Mouse (Mus musculus) forebrain, embryonic 11.5 days (tissue): ENCODE results near the gene Tbx6. TPM values are rescaled to one million over a fixed set of nuclear protein-coding genes. Genes with fewer than 3 reads are reported as not detected.
A peak's percentile ranks its signal among the peaks of the same experiment; 100 is the strongest.

Experiments used
- ATAC-seq: fragments of 200-750 bp; cut with Nextera tagmentation; replicated peaks from 2 replicates; pipeline ENCODE4 v1.8.0; 2017; ENCODE audit warnings: moderate TSS enrichment; ENCODE audit not compliant: low FRiP score
- DNase-seq: peaks from one replicate; pipeline ENCODE4 v3.0.0-alpha.2; 2017; ENCODE audit warnings: low spot score
- H3K27ac ChIP-seq: fragments of 300-500 bp; sonication (generic); 2 replicates; pipeline ENCODE4 v1.5.1; 2014; ENCODE audit warnings: low read depth, low read length
- H3K27me3 ChIP-seq: fragments of 300-500 bp; sonication (generic); 2 replicates; pipeline ENCODE4 v1.6.1; 2014; ENCODE audit warnings: mild to moderate bottlenecking, low read length, mixed read lengths; ENCODE audit not compliant: control insufficient read depth, insufficient read depth
- H3K36me3 ChIP-seq: fragments of 300-500 bp; sonication (generic); 2 replicates; pipeline ENCODE4 v1.6.1; 2014; ENCODE audit warnings: mild to moderate bottlenecking, low read length, moderate library complexity, mixed read lengths; ENCODE audit not compliant: control insufficient read depth, insufficient read depth
- H3K4me1 ChIP-seq: fragments of 300-500 bp; sonication (generic); replicated peaks from 2 replicates; pipeline ENCODE4 v1.6.1; 2014; ENCODE audit warnings: low read length, mixed read lengths; ENCODE audit not compliant: control insufficient read depth, insufficient read depth
- H3K4me2 ChIP-seq: fragments of 300-500 bp; sonication (generic); 2 replicates; pipeline ENCODE4 v1.6.1; 2014; ENCODE audit warnings: low read depth, mild to moderate bottlenecking, low read length, moderate library complexity, mixed read lengths; ENCODE audit not compliant: severe bottlenecking
- H3K4me3 ChIP-seq: fragments of 300-500 bp; sonication (generic); 2 replicates; pipeline ENCODE4 v1.5.1; 2014; ENCODE audit warnings: low read depth, low read length
- H3K9ac ChIP-seq: fragments of 300-500 bp; sonication (generic); 2 replicates; pipeline ENCODE4 v1.6.1; 2014; ENCODE audit warnings: low read length
- H3K9me3 ChIP-seq: fragments of 300-500 bp; sonication (generic); 2 replicates; pipeline ENCODE4 v1.6.1; 2016; ENCODE audit warnings: low read length, mixed read lengths; ENCODE audit not compliant: control insufficient read depth
- WGBS: fragments of 180-500 bp; shearing (Covaris S2); extraction: QIAGEN DNeasy Blood & Tissue Kit; methylation state at CpG from one replicate; pipeline ENCODE4 v1.1.7; 2014; 5-methylcytosine and 5-hydroxymethylcytosine counted together
- polyA plus RNA-seq: library from polyadenylated mRNA; unstranded; fragments of >200 nt; fragmentation: Nextera tagmentation; extraction: Ambion mirVana; gene quantifications from 2 replicates; pipeline ENCODE4 v1.2.1, GENCODE M21; 2014

Tbx6 gene
- polyA plus RNA-seq, 1 experiment from 2014 or later, result 0.28 TPM

- WGBS, result 85% methylated on average over 13 of the region's 13 CpGs
- Histone ChIP-seq H3K9me3 (no peaks in the 10 kb centered on the region), H3K36me3 (peaks cover 18% of the 10 kb centered on the region), H3K4me1 (peaks cover 11% of the 10 kb centered on the region), H3K9ac (no peak overlapping the region), H3K27ac (no peak overlapping the region), H3K4me3 (no peak overlapping the region), H3K27me3 (no peaks in the 10 kb centered on the region), H3K4me2 (no peak overlapping the region)
- no peak for DNase-seq
- ATAC-seq, result no peak
Measured at GRCm38 (mm10) chr7:126782693-126783092, 1.4 kb downstream of the Tbx6 start.

DNA sequence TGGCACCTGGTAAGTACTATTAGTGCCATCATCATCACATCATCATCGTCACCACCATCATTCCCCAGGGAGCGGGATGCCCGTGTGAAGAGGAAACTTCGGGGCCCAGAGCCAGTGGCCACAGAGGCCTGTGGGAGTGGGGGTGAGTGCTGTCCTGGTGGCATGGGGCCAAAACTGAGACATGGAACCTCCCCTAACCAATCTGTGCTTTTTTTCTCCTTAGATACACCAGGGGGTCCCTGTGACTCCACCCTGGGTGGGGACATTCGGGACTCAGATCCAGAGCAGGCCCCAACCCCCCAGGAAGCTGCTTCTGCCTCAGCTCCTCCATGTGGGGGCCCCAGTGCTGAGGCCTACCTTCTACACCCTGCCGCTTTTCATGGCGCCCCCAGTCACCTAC lies 3.2 kb downstream of the Tbx6 start:
- 92% methylated on average over 7 of the region's 7 CpGs for WGBS
- H3K36me3 ChIP-seq, result peaks cover 28% of the 10 kb centered on the region
- no peak overlapping the region for H3K9ac ChIP-seq
- no peak overlapping the region for H3K4me2 ChIP-seq
- no peak overlapping the region for H3K27ac ChIP-seq
- no peak for ATAC-seq
- no peaks in the 10 kb centered on the region for H3K27me3 ChIP-seq
- no peak overlapping the region for H3K4me3 ChIP-seq
- H3K9me3 ChIP-seq, result no peaks in the 10 kb centered on the region
- H3K4me1 ChIP-seq, result peaks cover 10% of the 10 kb centered on the region
- no peak for DNase-seq

GRCm38 (mm10) chr7:126785056-126785455 lies 3.8 kb downstream of the Tbx6 start:
- Histone ChIP-seq H3K4me3 (no peak overlapping the region), H3K27ac (no peak overlapping the region), H3K4me2 (no peak overlapping the region), H3K27me3 (no peaks in the 10 kb centered on the region), H3K4me1 (peaks cover 7% of the 10 kb centered on the region), H3K36me3 (peaks cover 28% of the 10 kb centered on the region), H3K9me3 (no peaks in the 10 kb centered on the region), H3K9ac (no peak overlapping the region)
- DNase-seq (no peak), ATAC-seq (no peak)
- 87% methylated on average over 4 of the region's 4 CpGs for WGBS

GRCm38 (mm10) chr7:126786142-126786541 lies 4.9 kb downstream of the Tbx6 start:
- no peaks in the 10 kb centered on the region for H3K27me3 ChIP-seq
- H3K4me2 ChIP-seq, result no peak overlapping the region
- no peak overlapping the region for H3K27ac ChIP-seq
- no peak overlapping the region for H3K9ac ChIP-seq
- peaks cover 28% of the 10 kb centered on the region for H3K36me3 ChIP-seq
- ATAC-seq (no peak), DNase-seq (no peak)
- H3K9me3 ChIP-seq, result no peaks in the 10 kb centered on the region
- 92% methylated on average over 14 of the region's 14 CpGs for WGBS
- H3K4me1 ChIP-seq, result peaks cover 6% of the 10 kb centered on the region
- no peak overlapping the region for H3K4me3 ChIP-seq

- peaks cover 28% of the 10 kb centered on the region for H3K36me3 ChIP-seq
- no peak overlapping the region for H3K27ac ChIP-seq
- 85% methylated on average over 4 of the region's 4 CpGs for WGBS
- no peak for ATAC-seq
- no peaks in the 10 kb centered on the region for H3K27me3 ChIP-seq
- H3K4me3 ChIP-seq, result no peak overlapping the region
- H3K4me1 ChIP-seq, result peaks cover 2% of the 10 kb centered on the region; the same call in 1 of the 2 replicates
- DNase-seq, result no peak
- H3K4me2 ChIP-seq, result no peak overlapping the region
- H3K9ac ChIP-seq, result no peak overlapping the region
- no peaks in the 10 kb centered on the region for H3K9me3 ChIP-seq
Measured at GRCm38 (mm10) chr7:126789141-126789540, 7.9 kb downstream of the Tbx6 start.

GRCm38 (mm10) chr7:126791851-126792720 lies 10.8 kb downstream of the Tbx6 start, which contains the start of gene Ppp4c:
TSS of gene Ppp4c (minus strand) at chr7:126792496.
- Histone ChIP-seq H3K4me2 (peak within 1 kb of the TSS; percentile 56), H3K9me3 (no peaks in the 10 kb centered on the region), H3K27ac (peak within 1 kb of the TSS; percentile 93), H3K36me3 (peaks cover 22% of the 10 kb centered on the region; the same call in 1 of the 2 replicates), H3K4me3 (peak within 1 kb of the TSS; percentile 64), H3K4me1 (peaks cover 10% of the 10 kb centered on the region), H3K9ac (peak within 1 kb of the TSS; percentile 84), H3K27me3 (no peaks in the 10 kb centered on the region)
- under 1% methylated on average over 81 of the region's 83 CpGs for WGBS
- ATAC-seq, result peak; percentile 95
- DNase-seq, result peak; percentile 98

GRCm38 (mm10) chr7:126792721-126793443 lies 11.6 kb downstream of the Tbx6 start:
- 30% methylated on average over 11 of the region's 11 CpGs for WGBS
- Histone ChIP-seq H3K27ac (peak overlapping the region; percentile 93), H3K36me3 (peaks cover 17% of the 10 kb centered on the region; the same call in 1 of the 2 replicates), H3K4me3 (peak overlapping the region; percentile 64), H3K4me2 (peak overlapping the region; percentile 56), H3K9ac (peak overlapping the region; percentile 84), H3K9me3 (no peaks in the 10 kb centered on the region), H3K27me3 (no peaks in the 10 kb centered on the region), H3K4me1 (peaks cover 18% of the 10 kb centered on the region)
- peak; percentile 44 for ATAC-seq
- DNase-seq, result no peak

DNA sequence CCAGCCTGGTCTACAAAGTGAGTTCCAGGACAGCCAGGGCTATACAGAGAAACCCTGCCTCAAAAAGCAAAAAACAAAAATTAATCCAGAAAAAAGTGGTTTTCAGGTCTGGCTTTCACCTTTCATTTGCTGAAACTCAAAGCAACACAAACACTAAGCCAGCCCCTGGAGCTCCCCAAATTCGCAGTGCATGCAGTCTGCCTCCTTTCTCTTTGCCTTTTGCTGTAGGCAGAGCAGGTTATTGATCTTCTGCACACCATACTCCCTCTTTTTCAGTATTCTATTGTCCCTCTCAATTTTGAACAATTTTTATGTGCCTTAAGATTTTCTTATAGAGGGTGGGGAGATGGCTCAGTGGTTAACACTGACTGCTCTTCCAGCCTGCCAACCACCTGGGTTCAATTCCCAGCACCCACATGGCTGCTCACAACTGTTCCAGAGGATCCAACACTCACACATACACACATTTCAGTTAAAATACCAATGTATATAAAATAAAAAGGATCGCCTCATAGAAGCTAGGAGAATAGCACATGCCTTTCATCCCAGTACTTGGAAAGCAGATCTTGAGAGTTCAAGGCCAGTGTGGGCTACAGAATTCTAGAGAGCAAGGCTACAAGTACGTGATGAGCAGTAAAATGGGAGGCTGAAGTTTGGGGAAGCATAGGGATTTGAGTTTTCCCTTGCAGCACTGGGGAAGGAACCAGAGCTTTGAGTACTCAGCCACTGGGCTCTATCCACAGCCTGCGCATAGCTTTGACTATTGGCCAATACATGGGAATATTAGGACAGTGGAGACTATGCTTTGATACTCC lies 12.4 kb downstream of the Tbx6 start:
- Histone ChIP-seq H3K4me2 (no peak overlapping the region), H3K27ac (no peak overlapping the region), H3K4me1 (peaks cover 21% of the 10 kb centered on the region), H3K27me3 (no peaks in the 10 kb centered on the region), H3K4me3 (no peak overlapping the region), H3K9me3 (no peaks in the 10 kb centered on the region), H3K36me3 (peaks cover 16% of the 10 kb centered on the region; the same call in 1 of the 2 replicates), H3K9ac (no peak overlapping the region)
- DNase-seq (no peak), ATAC-seq (no peak)
- WGBS, result 76% methylated on average over 4 of the region's 4 CpGs
